Mouse (Mus musculus): ENCODE data around the gene Lrrc36.

Gene Lrrc36

GRCm38 (mm10) chr8:105488082-105488481 lies 74.7 kb downstream of the Lrrc36 start:
- DNase-seq = no peak

DNA sequence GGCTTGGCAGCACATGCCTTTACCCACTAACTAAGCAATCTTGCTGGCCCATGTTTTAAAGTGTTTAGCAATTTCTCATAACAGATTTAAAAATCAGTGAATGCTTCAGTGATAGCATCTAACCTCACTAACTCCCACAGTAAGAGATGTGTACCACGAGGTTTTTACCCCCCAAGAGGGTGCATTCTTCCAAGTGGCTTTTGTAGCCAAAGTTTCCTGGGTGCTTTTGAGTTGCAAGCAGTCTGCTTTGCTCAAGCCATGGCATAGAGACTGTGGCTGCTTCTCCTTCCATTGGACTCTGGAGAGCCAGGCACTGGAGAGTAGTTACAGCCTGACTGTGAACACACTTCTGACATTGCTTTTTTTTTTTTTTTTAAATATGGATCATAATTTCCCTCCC lies 75.9 kb downstream of the Lrrc36 start:
- no peak for DNase-seq

DNA sequence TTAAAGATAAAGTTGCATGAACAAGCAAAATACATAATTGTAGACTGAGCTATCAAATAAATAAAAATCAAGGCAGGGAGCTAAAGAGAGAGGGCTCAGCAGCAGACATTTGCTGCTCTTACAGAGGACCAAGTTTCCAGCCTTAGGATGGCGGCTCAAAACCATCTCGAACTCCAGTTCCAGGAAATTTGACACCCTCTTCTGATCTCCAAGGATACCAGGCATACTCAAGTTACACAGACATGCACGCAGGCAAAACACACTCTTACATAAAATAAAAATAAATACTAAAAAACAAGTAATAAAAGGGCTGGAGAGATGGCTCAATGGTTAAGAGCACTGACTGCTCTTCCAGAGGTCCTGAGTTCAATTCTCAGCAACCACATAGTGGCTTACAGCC lies 80.1 kb downstream of the Lrrc36 start:
- DNase-seq = no peak

DNA sequence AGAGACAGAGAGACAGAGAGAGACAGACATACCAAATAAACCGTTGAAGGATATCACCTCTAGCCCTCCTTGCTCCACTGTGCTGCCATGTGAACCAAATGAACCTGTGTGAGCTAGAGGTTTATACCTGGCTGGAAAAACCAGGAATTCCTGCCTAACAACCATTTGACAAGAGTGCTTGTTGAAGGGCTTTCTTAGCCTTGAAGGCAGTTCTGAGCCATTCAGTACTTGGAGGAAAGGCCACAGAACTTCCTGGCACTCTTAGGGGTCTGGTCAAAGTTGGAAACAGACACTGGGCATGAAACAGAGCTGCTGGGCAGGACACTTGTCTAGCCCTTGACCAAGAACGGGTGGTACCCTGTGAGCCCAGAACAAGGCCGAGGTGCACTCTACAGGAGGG lies 81.2 kb downstream of the Lrrc36 start:
- no peak for DNase-seq

DNA sequence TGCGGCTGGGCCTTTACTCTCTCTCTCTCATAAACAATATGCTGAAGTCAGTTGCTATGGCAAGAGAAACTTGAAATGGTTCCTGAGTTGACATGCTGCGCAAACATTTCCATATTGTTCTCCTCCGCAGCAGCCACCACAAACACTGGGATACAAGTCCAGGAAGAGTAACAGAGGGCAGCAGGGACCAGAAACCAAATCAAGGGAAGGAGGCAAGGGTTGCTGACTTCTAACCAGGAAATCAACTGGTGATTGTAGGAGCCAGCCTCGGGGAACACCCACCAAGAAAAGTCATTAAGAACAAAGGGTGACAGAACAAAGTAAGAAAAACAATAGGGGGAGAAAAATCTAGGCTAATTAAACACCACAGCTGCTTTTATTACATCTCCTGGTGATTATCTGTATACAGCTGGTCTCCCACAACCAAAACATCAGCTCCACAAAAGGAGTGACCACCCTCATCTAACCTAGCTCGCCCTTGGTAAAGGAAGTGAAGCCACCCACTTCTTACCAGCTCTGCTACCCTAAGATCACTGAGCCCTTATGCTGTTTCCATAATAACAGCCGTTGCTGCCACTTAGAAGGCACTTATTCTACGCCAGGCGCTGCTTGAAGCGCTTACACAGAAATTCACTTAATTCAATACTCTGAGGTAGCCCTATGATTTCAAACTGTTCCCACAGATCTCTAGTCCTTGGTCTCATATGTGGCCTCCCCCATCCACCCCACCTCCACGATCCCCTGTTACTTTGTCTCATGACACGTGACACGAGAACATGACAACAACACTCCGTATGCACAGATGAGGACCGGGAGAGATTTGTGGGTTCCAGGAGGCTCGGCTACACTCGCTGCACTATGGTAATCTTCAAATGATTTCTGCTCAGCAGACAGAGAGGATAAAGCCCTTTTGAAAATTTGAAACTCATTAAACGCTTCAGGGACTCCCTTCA lies 82.3 kb downstream of the Lrrc36 start:
- no peak for DNase-seq

DNA sequence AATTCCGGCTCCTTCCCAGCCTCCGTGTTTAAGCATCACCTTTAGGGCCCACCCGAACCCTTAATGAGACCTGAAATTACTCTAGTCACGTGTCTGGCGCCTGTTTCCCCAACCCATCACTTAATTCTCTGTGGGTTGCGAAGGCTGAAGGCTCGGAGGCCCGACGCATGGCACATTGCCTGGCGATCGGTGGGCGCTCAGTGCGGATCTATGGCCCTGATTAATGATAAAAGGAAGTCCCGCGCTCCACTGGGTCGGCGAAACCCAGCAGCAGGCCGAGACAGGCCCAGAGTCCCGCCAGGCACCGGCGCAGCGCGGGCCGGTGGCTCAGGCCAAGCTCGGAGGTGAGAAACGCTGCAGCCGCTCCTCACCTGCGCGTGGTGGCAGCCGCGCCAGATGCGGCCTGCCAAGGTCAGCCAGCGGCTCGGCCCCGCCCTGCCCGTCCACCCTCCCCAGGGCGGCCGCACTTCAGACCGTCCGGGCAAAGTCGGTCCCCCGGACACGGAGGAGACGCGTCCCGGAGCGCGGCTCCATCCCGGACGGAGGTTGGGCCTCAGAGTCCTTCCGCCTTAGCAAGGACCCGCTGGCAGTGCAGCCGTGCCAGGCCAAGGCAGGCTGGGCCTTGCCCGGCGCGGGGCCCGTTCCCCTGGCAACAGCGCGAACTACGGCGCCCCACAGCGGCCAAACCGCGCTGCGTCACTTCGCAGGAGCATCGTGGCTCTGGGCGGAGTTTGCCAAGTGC lies 83.2 kb downstream of the Lrrc36 start, which contains the start of gene Zdhhc1:
Zdhhc1 (minus strand) TSS at position 464 of the 742 bp plus-strand sequence.
- DNase-seq = peak; percentile 90 to 91

- no peak for DNase-seq
These were observed 86.4 kb downstream of the Lrrc36 start for GRCm38 (mm10) chr8:105499787-105500186.

DNA sequence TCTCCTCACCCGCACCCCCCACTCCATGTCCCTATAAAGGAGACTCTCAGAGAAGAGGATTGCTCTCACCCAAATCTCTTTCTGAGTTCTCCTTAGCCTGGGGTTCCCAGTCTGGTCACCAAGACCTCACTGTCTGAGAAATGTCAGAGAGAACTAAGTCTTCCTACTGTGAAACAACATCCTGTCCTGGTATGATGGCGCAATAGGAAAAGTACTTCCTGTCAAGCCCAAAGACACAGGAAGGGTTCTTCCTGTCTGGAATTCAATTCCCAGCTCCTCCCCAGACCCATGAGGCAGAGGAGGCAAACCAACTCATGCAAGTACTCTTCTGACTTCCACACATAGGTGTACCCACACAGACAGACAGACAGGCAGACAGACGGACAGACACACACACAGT lies 91.2 kb downstream of the Lrrc36 start:
- no peak for DNase-seq

DNA sequence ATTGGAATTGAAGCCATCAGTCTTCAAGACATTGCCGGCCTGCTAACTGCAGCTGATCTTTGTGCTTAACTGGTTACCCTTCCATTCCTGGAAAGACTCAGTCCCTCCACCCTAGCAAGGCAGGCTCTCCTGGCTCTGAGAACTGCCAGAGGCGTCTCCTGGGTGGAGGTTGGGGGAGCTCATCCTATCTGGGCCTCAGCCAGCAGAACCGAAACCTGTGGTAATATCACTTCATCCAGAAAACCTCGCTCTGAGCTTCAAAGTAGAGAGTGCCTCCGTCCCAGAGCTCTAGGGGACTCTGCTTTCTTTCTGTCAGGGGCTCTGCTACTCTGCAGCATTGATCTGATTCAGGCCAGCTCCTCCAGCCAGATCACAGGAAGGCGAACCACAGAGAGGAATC lies 93.6 kb downstream of the Lrrc36 start:
- no peak for DNase-seq

- DNase-seq = no peak
These were observed 95.4 kb downstream of the Lrrc36 start for GRCm38 (mm10) chr8:105508758-105509157.

DNA sequence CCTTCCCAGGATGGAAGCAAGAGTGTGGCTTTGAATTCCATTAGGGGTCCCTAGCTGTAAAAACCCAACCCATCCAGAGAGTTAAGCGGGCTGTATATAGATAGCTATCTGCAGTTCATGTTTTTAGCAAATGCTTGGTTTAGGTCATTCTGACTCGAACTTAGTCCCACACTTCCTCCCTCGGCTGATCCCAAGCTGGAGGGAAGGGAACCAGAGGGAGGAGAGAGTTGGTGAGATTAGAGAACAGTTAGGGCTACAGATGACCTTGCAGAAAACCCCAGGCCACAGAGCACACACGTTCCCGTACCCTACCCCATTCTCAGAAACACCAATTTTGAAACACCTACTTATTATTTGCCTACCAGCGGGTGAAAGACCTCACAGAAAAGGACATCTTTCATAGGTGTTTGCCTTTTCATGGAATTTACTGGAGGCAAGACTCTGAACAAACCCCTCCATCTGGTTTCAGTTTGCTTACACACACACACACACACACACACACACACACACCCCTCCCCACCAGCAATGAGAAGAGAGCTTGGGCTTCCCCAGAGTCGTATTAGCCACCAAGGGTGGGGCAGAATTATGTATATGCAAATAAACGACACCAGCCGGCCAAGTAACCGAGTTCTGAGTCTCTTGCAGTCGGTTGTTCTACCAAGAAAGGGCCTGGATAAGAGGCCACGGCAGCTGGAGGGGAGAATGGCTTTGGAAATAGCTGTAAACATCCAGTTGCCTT lies 96.8 kb downstream of the Lrrc36 start:
- no peak for DNase-seq

Data from B cell, adult 2 months (primary cell).